Mouse (Mus musculus): ENCODE results near the gene Fgfr2. TPM values are rescaled to one million over a fixed set of nuclear protein-coding genes. Genes with fewer than 3 reads are reported as not detected.

Fgfr2 gene
- total RNA-seq, 1 experiment from 2014 or later = not detected

DNA sequence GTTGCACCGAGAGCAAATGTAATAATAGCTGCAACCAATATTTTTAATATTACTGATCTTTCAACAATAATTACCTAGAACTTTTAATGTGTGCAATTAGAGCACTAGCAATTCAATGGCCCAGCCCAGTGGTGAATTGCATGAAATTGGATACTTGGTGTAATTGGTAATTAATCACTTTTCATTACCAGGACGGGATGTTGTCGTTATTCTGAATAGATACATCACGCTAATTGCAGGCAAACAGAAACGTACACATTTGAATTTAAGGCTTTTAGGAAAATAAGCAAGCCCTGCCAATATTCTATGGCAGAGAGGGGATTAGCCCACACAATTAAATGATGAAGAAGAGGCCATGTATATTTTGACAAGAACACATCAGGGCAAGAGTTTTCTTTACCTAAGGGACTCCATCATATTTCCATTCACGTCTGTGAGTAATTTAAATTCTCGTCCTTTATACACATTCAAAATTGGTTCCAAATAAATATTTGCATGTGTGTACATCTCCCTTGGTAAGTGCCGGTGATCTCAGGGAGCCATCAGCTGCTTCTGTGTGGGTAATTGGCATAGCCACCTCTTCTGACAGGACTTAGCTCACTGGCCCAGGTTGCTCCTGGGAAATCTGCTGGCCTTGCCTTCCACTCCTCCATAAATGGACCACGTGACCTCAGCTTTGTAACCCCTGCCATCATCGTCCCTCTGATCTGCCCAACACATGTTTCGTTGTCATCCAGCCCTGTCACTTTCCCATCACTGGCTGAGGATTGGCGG is 1471.0 kb downstream of the Fgfr2 start:
- ATAC-seq (replicated peaks in 1 of 2; ENCODE audit: insufficient read depth in 1 of 2, low FRiP score in 2 of 2, low TSS enrichment in 1 of 2, low read depth in 1 of 2, poor library complexity in 2 of 2, severe bottlenecking in 2 of 2) = no peak

DNA sequence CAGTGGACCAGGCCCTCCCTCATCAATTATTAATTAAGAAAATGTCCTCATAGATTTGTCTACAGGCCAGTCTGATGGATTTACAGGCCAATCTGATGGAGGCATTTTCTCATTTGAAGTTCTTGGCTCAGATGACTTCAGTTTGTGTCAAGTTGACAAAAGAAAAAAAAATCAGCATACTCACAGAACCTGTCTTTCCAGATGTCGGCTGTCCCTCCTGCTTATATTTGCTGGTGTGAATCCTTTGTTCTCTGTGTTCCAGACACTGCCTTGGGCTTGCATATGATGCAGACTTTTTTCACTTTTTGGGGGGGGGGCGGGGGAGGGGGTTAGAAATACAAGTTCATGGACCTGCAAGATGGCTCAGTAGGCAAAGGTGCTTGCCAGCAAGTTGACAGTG is 1472.9 kb downstream of the Fgfr2 start:
- no peak for ATAC-seq (replicated peaks in 1 of 2; ENCODE audit: insufficient read depth in 1 of 2, low FRiP score in 2 of 2, low TSS enrichment in 1 of 2, low read depth in 1 of 2, poor library complexity in 2 of 2, severe bottlenecking in 2 of 2)

GRCm38 (mm10) chr7:131648276-131648675 is 1474.9 kb downstream of the Fgfr2 start:
- ATAC-seq (replicated peaks in 1 of 2; ENCODE audit: insufficient read depth in 1 of 2, low FRiP score in 2 of 2, low TSS enrichment in 1 of 2, low read depth in 1 of 2, poor library complexity in 2 of 2, severe bottlenecking in 2 of 2) = no peak

DNA sequence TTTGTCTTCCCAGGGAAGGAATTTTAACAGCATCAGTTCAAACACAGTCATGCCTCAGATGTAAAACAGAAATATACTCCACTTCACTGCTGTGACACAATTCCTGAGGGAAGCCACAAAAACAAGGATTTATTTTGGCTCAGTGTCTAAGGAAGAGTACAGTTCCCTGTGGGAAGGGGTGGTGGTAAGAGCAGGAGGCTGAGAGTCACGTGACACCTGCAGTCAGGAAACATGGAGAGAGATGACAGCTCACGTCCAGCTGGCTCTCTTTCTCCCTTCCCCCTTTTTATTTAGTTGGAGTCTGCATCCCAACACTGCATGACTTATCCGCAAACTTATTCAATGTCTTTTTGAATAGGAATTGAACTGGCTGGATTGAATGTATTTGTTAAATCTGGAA is 1475.6 kb downstream of the Fgfr2 start:
- ATAC-seq (replicated peaks in 1 of 2; ENCODE audit: insufficient read depth in 1 of 2, low FRiP score in 2 of 2, low TSS enrichment in 1 of 2, low read depth in 1 of 2, poor library complexity in 2 of 2, severe bottlenecking in 2 of 2) = no peak

- ATAC-seq (replicated peaks in 1 of 2; ENCODE audit: insufficient read depth in 1 of 2, low FRiP score in 2 of 2, low TSS enrichment in 1 of 2, low read depth in 1 of 2, poor library complexity in 2 of 2, severe bottlenecking in 2 of 2) = no peak
These were observed 1478.6 kb downstream of the Fgfr2 start for GRCm38 (mm10) chr7:131644586-131644985.

- no peak for ATAC-seq (replicated peaks in 1 of 2; ENCODE audit: insufficient read depth in 1 of 2, low FRiP score in 2 of 2, low TSS enrichment in 1 of 2, low read depth in 1 of 2, poor library complexity in 2 of 2, severe bottlenecking in 2 of 2)
These were observed 1479.1 kb downstream of the Fgfr2 start for GRCm38 (mm10) chr7:131644051-131644450.

DNA sequence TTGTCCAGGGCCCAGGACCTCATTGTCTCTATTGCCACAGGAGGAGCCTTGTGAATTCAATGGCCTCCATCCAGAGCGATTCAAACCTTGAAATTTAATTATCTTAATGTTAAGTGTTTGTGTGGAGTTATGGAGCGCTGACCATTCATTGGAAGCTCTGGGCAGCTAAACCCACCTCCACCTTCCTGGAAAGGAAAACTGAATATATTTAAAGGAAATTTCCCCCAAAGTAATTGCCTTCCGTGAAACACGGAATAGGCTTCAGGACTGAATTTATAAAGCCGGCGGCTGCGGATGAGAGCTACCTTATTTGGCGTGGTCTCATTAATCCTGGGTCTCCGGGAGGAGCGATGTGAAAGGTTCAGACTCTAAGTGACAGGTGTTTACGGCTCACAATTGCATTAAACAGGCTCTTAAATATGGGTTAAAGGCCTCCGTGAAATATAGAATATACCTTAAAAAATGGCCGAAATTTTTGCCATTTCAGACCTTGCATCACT is 1479.8 kb downstream of the Fgfr2 start:
- no peak for ATAC-seq (replicated peaks in 1 of 2; ENCODE audit: insufficient read depth in 1 of 2, low FRiP score in 2 of 2, low TSS enrichment in 1 of 2, low read depth in 1 of 2, poor library complexity in 2 of 2, severe bottlenecking in 2 of 2)

DNA sequence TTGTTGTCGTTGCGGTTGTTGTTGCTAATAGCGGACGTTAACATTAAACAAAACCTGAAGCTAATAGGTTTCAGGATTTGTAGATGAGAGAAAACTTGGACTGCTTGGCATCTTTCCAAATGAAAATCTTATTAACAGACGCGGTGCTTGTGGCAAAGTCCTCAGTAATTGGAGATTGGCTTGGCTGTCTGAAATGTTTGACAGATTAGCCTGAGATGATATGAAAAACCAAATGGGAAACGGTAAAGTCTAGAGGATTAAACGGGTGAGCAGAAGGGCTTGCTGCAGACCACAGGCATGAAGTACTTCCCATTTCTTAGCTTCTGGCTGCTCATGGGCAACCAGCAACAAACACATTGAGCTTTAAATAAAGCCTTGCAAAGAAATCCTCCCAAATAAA is 1493.6 kb downstream of the Fgfr2 start:
- no peak for ATAC-seq (replicated peaks in 1 of 2; ENCODE audit: insufficient read depth in 1 of 2, low FRiP score in 2 of 2, low TSS enrichment in 1 of 2, low read depth in 1 of 2, poor library complexity in 2 of 2, severe bottlenecking in 2 of 2)

DNA sequence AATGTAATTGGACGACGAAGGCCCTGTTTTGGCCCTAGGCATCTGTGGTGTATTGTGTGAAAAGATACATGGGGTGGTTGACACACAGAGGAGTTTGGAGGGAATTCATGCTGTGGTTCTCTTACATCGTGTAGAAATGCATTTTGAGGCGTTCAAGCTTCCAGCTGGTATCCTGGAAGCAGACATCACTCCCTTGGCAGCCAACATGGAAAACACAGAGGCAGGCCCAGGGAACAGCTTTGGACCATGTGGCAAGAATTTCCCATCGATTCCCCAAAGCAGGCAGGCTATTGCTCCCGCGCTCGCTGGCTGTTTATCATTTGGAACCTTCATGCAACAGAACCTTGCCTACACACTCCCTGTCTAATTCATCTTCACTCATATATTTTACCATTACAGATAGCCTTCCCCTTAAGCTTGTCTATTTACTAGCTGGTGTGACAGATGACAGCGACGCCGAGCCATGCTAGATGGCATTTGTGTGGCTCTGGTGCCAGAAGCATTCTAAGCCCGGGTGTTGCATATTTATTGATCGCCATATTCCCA is 1494.2 kb downstream of the Fgfr2 start:
- no peak for ATAC-seq (replicated peaks in 1 of 2; ENCODE audit: insufficient read depth in 1 of 2, low FRiP score in 2 of 2, low TSS enrichment in 1 of 2, low read depth in 1 of 2, poor library complexity in 2 of 2, severe bottlenecking in 2 of 2)

DNA sequence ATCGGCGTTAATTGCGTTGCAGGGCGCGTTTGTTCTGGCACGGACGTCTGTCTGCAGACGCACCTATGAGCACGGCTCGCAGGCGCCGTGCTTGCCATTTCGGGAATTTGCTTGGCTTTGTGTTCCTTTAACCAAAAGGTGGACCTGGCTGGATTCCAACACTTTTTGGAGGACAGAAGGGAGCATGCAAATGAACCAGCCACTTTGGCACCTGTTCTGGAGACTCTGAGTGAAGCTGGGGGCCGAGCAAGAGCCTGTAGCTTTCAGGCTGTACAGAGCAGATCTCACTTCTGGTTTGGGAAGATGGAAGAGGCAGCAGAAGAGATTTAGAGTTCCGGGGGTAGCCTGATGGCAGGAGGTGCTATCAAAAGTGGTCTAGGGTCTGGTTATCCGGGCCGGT is 1494.8 kb downstream of the Fgfr2 start:
- ATAC-seq (replicated peaks in 1 of 2; ENCODE audit: insufficient read depth in 1 of 2, low FRiP score in 2 of 2, low TSS enrichment in 1 of 2, low read depth in 1 of 2, poor library complexity in 2 of 2, severe bottlenecking in 2 of 2) = no peak

DNA sequence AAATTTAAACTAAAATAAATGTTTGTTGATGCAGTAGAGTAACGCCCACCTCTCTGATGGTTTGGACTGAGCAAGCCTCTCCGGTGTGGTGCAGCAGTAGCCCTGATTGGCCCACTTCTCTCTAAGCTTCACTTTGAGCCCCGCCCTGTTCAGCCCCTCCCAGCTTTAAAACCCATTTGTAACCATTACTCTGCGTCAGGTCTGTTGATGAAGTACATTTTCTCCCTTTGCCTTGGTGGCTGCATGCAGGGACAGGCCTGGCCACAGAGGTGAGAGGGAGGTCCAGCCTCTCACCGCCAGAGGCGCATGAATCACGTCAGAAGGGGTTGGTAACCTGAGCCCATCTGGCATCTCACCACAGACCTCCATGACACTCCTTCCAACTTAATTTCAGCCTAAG is 1513.5 kb downstream of the Fgfr2 start:
- no peak for ATAC-seq (replicated peaks in 1 of 2; ENCODE audit: insufficient read depth in 1 of 2, low FRiP score in 2 of 2, low TSS enrichment in 1 of 2, low read depth in 1 of 2, poor library complexity in 2 of 2, severe bottlenecking in 2 of 2)

GRCm38 (mm10) chr7:131608049-131608448 is 1515.1 kb downstream of the Fgfr2 start:
- ATAC-seq (replicated peaks in 1 of 2; ENCODE audit: insufficient read depth in 1 of 2, low FRiP score in 2 of 2, low TSS enrichment in 1 of 2, low read depth in 1 of 2, poor library complexity in 2 of 2, severe bottlenecking in 2 of 2) = no peak

DNA sequence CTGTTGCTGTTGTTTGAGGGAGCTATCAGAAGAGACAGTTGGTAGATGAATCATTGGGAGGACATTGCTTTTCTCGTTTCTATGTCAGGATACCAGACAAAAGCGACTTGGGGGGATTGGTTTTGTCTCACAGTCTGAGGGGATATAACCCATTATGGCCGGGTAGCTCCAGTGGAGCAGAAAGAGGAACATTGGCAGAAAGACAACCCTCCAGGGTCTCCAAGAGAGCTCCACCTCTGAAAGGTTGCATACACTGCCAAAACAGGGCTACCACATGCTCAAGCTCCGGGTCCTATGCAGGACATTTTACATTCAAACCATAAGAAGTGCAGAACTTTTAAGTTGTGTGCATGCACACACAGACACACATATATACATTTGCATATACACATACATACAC is 1517.7 kb downstream of the Fgfr2 start:
- ATAC-seq (replicated peaks in 1 of 2; ENCODE audit: insufficient read depth in 1 of 2, low FRiP score in 2 of 2, low TSS enrichment in 1 of 2, low read depth in 1 of 2, poor library complexity in 2 of 2, severe bottlenecking in 2 of 2) = no peak

DNA sequence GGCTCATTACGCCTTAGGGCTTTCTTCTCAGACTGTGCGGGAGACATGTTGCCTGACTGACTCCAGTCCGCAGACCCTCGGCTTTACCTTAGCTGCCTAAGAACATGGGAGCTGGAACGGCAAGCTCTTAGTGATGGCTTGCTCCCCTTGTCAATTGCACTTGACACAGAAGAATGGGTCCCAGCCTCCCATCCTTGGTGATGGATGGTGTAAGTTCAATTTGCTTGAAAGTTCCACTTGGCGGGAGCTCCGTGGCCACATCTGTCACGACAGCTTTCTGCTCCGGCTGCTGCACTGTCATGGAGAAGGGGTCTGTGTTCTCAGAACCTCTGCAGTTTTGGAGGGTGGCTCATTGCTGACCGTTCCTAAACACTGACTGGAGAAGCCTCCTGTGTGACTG is 1518.2 kb downstream of the Fgfr2 start:
- ATAC-seq (replicated peaks in 1 of 2; ENCODE audit: insufficient read depth in 1 of 2, low FRiP score in 2 of 2, low TSS enrichment in 1 of 2, low read depth in 1 of 2, poor library complexity in 2 of 2, severe bottlenecking in 2 of 2) = no peak

DNA sequence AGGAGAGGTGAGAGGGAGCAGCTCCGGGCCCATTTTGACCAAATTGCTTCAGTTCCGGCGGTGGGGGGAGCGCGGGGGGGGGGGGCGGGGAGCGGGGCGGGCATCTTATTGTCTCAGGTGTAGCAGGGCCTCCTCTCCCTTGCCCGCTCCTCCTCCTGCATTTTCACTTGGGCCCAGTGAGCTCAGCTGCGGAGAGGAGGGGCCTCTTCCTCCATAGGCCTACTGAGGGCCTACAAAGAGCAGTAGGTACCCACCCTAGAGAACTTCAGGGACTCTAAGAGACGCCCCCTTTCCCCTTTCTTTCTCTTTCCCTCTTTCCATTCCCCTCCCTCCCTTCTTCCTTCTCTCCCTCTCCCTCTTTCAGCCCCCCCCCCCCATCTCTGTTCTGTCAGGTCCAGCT is 1520.0 kb downstream of the Fgfr2 start:
- ATAC-seq (replicated peaks in 1 of 2; ENCODE audit: insufficient read depth in 1 of 2, low FRiP score in 2 of 2, low TSS enrichment in 1 of 2, low read depth in 1 of 2, poor library complexity in 2 of 2, severe bottlenecking in 2 of 2) = no peak

- ATAC-seq (replicated peaks in 1 of 2; ENCODE audit: insufficient read depth in 1 of 2, low FRiP score in 2 of 2, low TSS enrichment in 1 of 2, low read depth in 1 of 2, poor library complexity in 2 of 2, severe bottlenecking in 2 of 2) = no peak
These were observed 1521.0 kb downstream of the Fgfr2 start for GRCm38 (mm10) chr7:131602106-131602505.

DNA sequence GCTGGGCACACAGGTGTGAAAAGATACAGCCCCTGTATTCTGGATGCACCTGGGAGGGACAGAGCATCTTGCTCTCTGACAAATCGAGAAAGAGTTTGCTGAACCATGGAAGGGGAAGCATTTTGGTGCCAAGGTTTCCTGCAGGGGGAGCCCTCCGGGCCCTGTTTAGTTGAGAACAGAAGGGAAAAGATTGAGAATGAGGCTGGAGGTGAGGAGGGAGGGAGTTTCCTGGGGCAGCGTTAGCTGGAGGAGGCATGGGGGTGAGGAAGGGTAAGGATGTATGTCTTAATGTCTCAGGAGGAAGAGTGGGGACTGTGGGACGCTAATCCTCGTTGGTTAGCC is 1524.7 kb downstream of the Fgfr2 start:
- no peak for ATAC-seq (replicated peaks in 1 of 2; ENCODE audit: insufficient read depth in 1 of 2, low FRiP score in 2 of 2, low TSS enrichment in 1 of 2, low read depth in 1 of 2, poor library complexity in 2 of 2, severe bottlenecking in 2 of 2)

DNA sequence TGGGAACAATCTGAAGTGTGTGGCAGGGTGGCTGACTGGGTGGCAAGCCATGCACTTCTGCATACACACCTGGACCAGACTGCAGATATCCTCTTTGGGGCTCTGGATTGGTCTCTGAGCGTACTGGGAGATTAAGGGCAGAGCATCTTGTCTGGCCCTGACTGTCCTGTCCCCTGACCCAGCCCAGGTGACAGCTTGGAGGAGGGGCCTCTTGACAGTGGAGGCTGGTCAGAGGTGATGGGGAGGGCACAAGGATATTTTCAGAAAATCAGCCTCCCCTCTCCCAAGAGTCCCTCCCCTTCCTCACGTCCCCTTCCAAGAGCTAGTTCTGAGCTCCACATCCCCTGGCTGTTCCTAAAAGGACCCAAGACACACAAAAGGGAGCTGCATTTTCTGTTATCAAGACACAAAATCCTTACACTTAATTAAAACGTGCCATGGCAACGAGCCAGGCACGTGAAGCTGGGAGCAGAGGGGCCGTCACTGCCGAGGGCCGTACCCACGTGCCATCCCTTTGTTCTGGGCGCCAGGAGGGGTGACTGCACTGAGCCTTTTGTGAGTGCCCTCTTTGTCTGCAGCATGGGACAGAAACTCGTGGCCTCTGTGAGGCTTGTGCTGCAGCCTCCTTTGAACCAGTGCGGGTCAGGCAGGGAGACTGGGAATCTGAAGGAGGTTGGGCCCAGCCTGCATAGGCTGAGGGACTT is 1525.2 kb downstream of the Fgfr2 start:
- no peak for ATAC-seq (replicated peaks in 1 of 2; ENCODE audit: insufficient read depth in 1 of 2, low FRiP score in 2 of 2, low TSS enrichment in 1 of 2, low read depth in 1 of 2, poor library complexity in 2 of 2, severe bottlenecking in 2 of 2)

DNA sequence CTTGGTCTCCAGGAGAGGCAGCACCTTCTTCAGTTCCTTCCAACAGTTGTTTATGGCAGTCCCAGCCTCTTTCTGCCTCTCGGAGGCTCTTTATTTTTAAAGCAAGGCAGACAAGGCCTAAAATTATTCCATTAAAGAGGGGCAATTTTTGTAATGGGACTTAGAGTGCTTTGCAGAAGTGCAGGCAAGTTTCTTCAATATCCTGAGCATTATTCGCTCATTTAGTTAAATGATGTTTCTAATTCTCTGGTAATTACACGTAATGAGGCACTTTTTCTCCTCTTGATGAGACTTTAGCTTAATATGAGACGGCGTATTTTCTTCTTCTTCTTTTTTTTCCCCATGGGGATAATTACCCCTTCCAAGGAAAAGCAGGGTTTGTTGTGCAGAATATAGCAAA is 1537.6 kb downstream of the Fgfr2 start:
- ATAC-seq (replicated peaks in 1 of 2; ENCODE audit: insufficient read depth in 1 of 2, low FRiP score in 2 of 2, low TSS enrichment in 1 of 2, low read depth in 1 of 2, poor library complexity in 2 of 2, severe bottlenecking in 2 of 2) = no peak

Data from hematopoietic stem cell, adult 5-6 weeks (primary cell).